Mouse (Mus musculus) hindbrain, postnatal 0 days (tissue): ENCODE data around the gene Ccdc102a. TPM values are rescaled to one million over a fixed set of nuclear protein-coding genes. Genes with fewer than 3 reads are reported as not detected.

Source experiments
- ATAC-seq: fragments of 200-750 bp; cut with Nextera tagmentation; 2 replicates; pipeline ENCODE4 v1.8.0; 2017; ENCODE audit warnings: mild to moderate bottlenecking, moderate TSS enrichment, moderate library complexity
- DNase-seq: peaks from one replicate; pipeline ENCODE4 v3.0.0-alpha.2; 2015; ENCODE audit warnings: low spot score
- H3K27ac ChIP-seq: fragments of 300-500 bp; sonication (generic); 2 replicates; pipeline ENCODE4 v1.5.1; 2014; ENCODE audit warnings: mild to moderate bottlenecking
- H3K27me3 ChIP-seq: fragments of 300-500 bp; sonication (generic); 2 replicates; pipeline ENCODE4 v1.6.1; 2014; ENCODE audit warnings: low read length, mixed read lengths; ENCODE audit not compliant: insufficient read depth
- H3K36me3 ChIP-seq: fragments of 300-500 bp; sonication (generic); 2 replicates; pipeline ENCODE4 v1.6.1; 2014; ENCODE audit warnings: low read length, mixed read lengths; ENCODE audit not compliant: insufficient read depth
- H3K4me1 ChIP-seq: fragments of 300-500 bp; sonication (generic); 2 replicates; pipeline ENCODE4 v1.6.1; 2014; ENCODE audit warnings: antibody characterized with exemption, low read length, mixed read lengths; ENCODE audit not compliant: insufficient read depth
- H3K4me2 ChIP-seq: fragments of 300-500 bp; sonication (generic); 2 replicates; pipeline ENCODE4 v1.6.1; 2014; ENCODE audit warnings: low read depth, mild to moderate bottlenecking, low read length, moderate library complexity, mixed read lengths
- H3K4me3 ChIP-seq: fragments of 300-500 bp; sonication (generic); 2 replicates; pipeline ENCODE4 v1.5.1; 2014; ENCODE audit warnings: low read length
- H3K9ac ChIP-seq: fragments of 300-500 bp; sonication (generic); replicated peaks from 2 replicates; pipeline ENCODE4 v1.6.1; 2014; ENCODE audit warnings: mild to moderate bottlenecking, low read length, moderate library complexity, mixed read lengths
- H3K9me3 ChIP-seq: fragments of 300-500 bp; sonication (generic); 2 replicates; pipeline ENCODE4 v1.6.1; 2016; ENCODE audit warnings: low read length, mixed read lengths
- CTCF ChIP-seq: IDR thresholded peaks from 2 replicates; pipeline ENCODE4 v1.5.1; 2016; ENCODE audit warnings: antibody characterized with exemption, control low read depth, low read depth
- WGBS: fragments of 180-500 bp; shearing (Covaris S2); extraction: QIAGEN DNeasy Blood & Tissue Kit; methylation state at CpG from one replicate; pipeline ENCODE4 v1.1.7; 2014; 5-methylcytosine and 5-hydroxymethylcytosine counted together
- polyA plus RNA-seq: library from polyadenylated mRNA; unstranded; fragments of >200 nt; fragmentation: Nextera tagmentation; extraction: Ambion mirVana; gene quantifications from 2 replicates; pipeline ENCODE4 v1.2.1, GENCODE M21; 2015
- total RNA-seq: library from RNA; depleted of rRNA; stranded (reverse); fragments of >200 nt; gene quantifications from 2 replicates; pipeline ENCODE4 v1.2.3, GENCODE M21; 2014

The Ccdc102a gene
- total and polyA plus RNA-seq, 2 experiments from 2014 or later, result 5.5 to 7.8 TPM

- no peaks in the 10 kb centered on the region; the same call in 1 of the 2 replicates for H3K36me3 ChIP-seq
- no peaks in the 10 kb centered on the region for H3K9me3 ChIP-seq
- no peak for TF ChIP-seq CTCF
- peaks cover 15% of the 10 kb centered on the region for H3K4me1 ChIP-seq
- H3K4me2 ChIP-seq, result no peak overlapping the region
- 47% methylated on average over 12 of the region's 12 CpGs for WGBS
- no peak overlapping the region for H3K9ac ChIP-seq
- ATAC-seq, result no peak
- H3K27ac ChIP-seq, result no peak overlapping the region
- H3K4me3 ChIP-seq, result no peak overlapping the region
- no peaks in the 10 kb centered on the region; the same call in 1 of the 2 replicates for H3K27me3 ChIP-seq
- DNase-seq, result no peak
Observed at GRCm38 (mm10) chr8:94903709-94904108, 14.2 kb downstream of the Ccdc102a start.

- DNase-seq (no peak), ATAC-seq (no peak)
- WGBS, result 42% methylated on average over 5 of the region's 5 CpGs
- Histone ChIP-seq H3K4me1 (peaks cover 15% of the 10 kb centered on the region), H3K36me3 (no peaks in the 10 kb centered on the region; the same call in 1 of the 2 replicates), H3K9me3 (no peaks in the 10 kb centered on the region), H3K9ac (no peak overlapping the region), H3K27me3 (no peaks in the 10 kb centered on the region; the same call in 1 of the 2 replicates), H3K27ac (no peak overlapping the region), H3K4me3 (no peak overlapping the region), H3K4me2 (no peak overlapping the region)
- TF ChIP-seq CTCF, result no peak
Observed at GRCm38 (mm10) chr8:94901031-94901430, 16.9 kb downstream of the Ccdc102a start.

GRCm38 (mm10) chr8:94900617-94901016, 17.3 kb downstream of the Ccdc102a start:
- H3K9ac ChIP-seq, result no peak overlapping the region
- WGBS, result 23% methylated on average over 6 of the region's 6 CpGs
- no peak for ATAC-seq

GRCm38 (mm10) chr8:94899262-94899661, 18.6 kb downstream of the Ccdc102a start:
- WGBS, result 17% methylated on average over 11 of the region's 11 CpGs
- H3K4me3 ChIP-seq, result no peak overlapping the region
- 0 out of 2 replicates have a peak, but pooled peaks have one; percentile 25 for ATAC-seq

More at GRCm38 (mm10) chr8:94900617-94901016, 17.3 kb downstream of the Ccdc102a start:
- H3K4me1 ChIP-seq, result peaks cover 15% of the 10 kb centered on the region
- no peak overlapping the region for H3K4me3 ChIP-seq
- H3K36me3 ChIP-seq, result no peaks in the 10 kb centered on the region; the same call in 1 of the 2 replicates
- no peak for DNase-seq
- TF ChIP-seq CTCF, result no peak
- no peaks in the 10 kb centered on the region for H3K9me3 ChIP-seq
- no peak overlapping the region for H3K4me2 ChIP-seq
- no peak overlapping the region for H3K27ac ChIP-seq
- no peaks in the 10 kb centered on the region; the same call in 1 of the 2 replicates for H3K27me3 ChIP-seq

GRCm38 (mm10) chr8:94892917-94893316, 25.0 kb downstream of the Ccdc102a start:
- ATAC-seq, result no peak

More at GRCm38 (mm10) chr8:94899262-94899661, 18.6 kb downstream of the Ccdc102a start:
- Histone ChIP-seq H3K27me3 (no peaks in the 10 kb centered on the region; the same call in 1 of the 2 replicates), H3K4me2 (0 out of 2 replicates have a peak overlapping the region, but pooled peaks have one; percentile 13), H3K4me1 (peaks cover 8% of the 10 kb centered on the region), H3K9me3 (no peaks in the 10 kb centered on the region), H3K27ac (no peak overlapping the region), H3K36me3 (no peaks in the 10 kb centered on the region; the same call in 1 of the 2 replicates), H3K9ac (no peak overlapping the region)
- peak; percentile 44 for DNase-seq
- no peak for TF ChIP-seq CTCF

GRCm38 (mm10) chr8:94888383-94889036, 29.4 kb downstream of the Ccdc102a start:
- Histone ChIP-seq H3K4me1 (no peaks in the 10 kb centered on the region), H3K4me3 (no peak overlapping the region), H3K9me3 (no peaks in the 10 kb centered on the region), H3K27ac (no peak overlapping the region), H3K27me3 (no peaks in the 10 kb centered on the region), H3K36me3 (no peaks in the 10 kb centered on the region), H3K4me2 (no peak overlapping the region), H3K9ac (no peak overlapping the region)
- TF ChIP-seq CTCF, result no peak
- ATAC-seq (peak; percentile 40; the same call in 1 of the 2 replicates), DNase-seq (no peak)
- 38% methylated on average over 14 of the region's 14 CpGs for WGBS

More at GRCm38 (mm10) chr8:94892917-94893316, 25.0 kb downstream of the Ccdc102a start:
- Histone ChIP-seq H3K4me3 (no peak overlapping the region), H3K27me3 (no peaks in the 10 kb centered on the region), H3K27ac (no peak overlapping the region), H3K9ac (no peak overlapping the region), H3K9me3 (no peaks in the 10 kb centered on the region), H3K36me3 (no peaks in the 10 kb centered on the region), H3K4me2 (no peak overlapping the region), H3K4me1 (no peaks in the 10 kb centered on the region)
- DNase-seq, result no peak
- TF ChIP-seq CTCF, result no peak
- WGBS, result 60% methylated on average over 2 of the region's 2 CpGs

GRCm38 (mm10) chr8:94880742-94881141, 37.2 kb downstream of the Ccdc102a start:
- Histone ChIP-seq H3K4me2 (no peak overlapping the region), H3K9me3 (no peaks in the 10 kb centered on the region), H3K36me3 (no peaks in the 10 kb centered on the region), H3K9ac (no peak overlapping the region), H3K27ac (no peak overlapping the region), H3K27me3 (no peaks in the 10 kb centered on the region), H3K4me1 (0 out of 2 replicates have a peak, but pooled peaks cover 6% of the 10 kb centered on the region), H3K4me3 (no peak overlapping the region)
- 78% methylated on average over 4 of the region's 4 CpGs for WGBS
- DNase-seq (no peak), ATAC-seq (no peak)
- no peak for TF ChIP-seq CTCF
